Mouse (Mus musculus) macrophage (primary cell): ENCODE data around the gene Glis2. TPM values are rescaled to one million over a fixed set of nuclear protein-coding genes. Genes with fewer than 3 reads are reported as not detected.
A peak's percentile ranks its signal among the peaks of the same experiment; 100 is the strongest.
"Not testable (repeated sequence)": the region's sequence is repeated elsewhere in the genome, so short reads cannot be mapped to it uniquely, and the experiment has no call there.

Experiments used
- H3K27ac ChIP-seq: fragments of 350-480 bp; formaldehyde crosslinking; 2 replicates; pipeline ENCODE4 v1.9.0; 2021
- H3K36me3 ChIP-seq: fragments of 350-480 bp; formaldehyde crosslinking; 2 replicates; pipeline ENCODE4 v1.9.0; 2021; ENCODE audit errors: inconsistent target
- H3K4me3 ChIP-seq: fragments of 350-480 bp; formaldehyde crosslinking; 2 replicates; pipeline ENCODE4 v1.9.0; 2021; ENCODE audit errors: inconsistent target
- H3K79me2 ChIP-seq: fragments of 350-480 bp; formaldehyde crosslinking; 2 replicates; pipeline ENCODE4 v1.9.0; 2021; ENCODE audit errors: inconsistent target
- WGBS: methylation state at CpG from one replicate; pipeline ENCODE4 v1.1.7; 2026; ENCODE audit warnings: inconsistent platforms; ENCODE audit not compliant: missing documents; 5-methylcytosine and 5-hydroxymethylcytosine counted together
- polyA plus RNA-seq: library from polyadenylated mRNA; stranded (reverse); fragments of 250-400 nt; gene quantifications from 3 replicates; pipeline ENCODE4 v1.2.4, GENCODE M21; 2018; ENCODE audit warnings: inconsistent platforms

Gene Glis2
- polyA plus RNA-seq, 1 experiment from 2014 or later: 0.16 TPM

GRCm38 (mm10) chr16:4559715-4560144 lies 34.8 kb upstream of the Glis2 start, which contains the start of gene Tfap4:
TSS of gene Tfap4 (minus strand) at chr16:4559854.
- Histone ChIP-seq H3K27ac (peak within 1 kb of the TSS; percentile 79), H3K79me2 (peaks cover 21% of the 10 kb centered on the region; the same call in 1 of the 2 replicates), H3K4me3 (peak within 1 kb of the TSS; percentile 68), H3K36me3 (no peaks in the 10 kb centered on the region)
- under 1% methylated on average over 11 of the region's 17 CpGs for WGBS

- H3K36me3 ChIP-seq: no peaks in the 10 kb centered on the region
- H3K27ac ChIP-seq: peak overlapping the region; percentile 79
- WGBS: 1% methylated on average over 37 of the region's 43 CpGs
- H3K79me2 ChIP-seq: peaks cover 16% of the 10 kb centered on the region; the same call in 1 of the 2 replicates
- H3K4me3 ChIP-seq: peak overlapping the region; percentile 68
Measured at GRCm38 (mm10) chr16:4560145-4560952, 34.2 kb upstream of the Glis2 start.

GRCm38 (mm10) chr16:4567912-4568311 lies 26.6 kb upstream of the Glis2 start:
- Histone ChIP-seq H3K27ac (no peak overlapping the region), H3K4me3 (no peak overlapping the region), H3K79me2 (no peaks in the 10 kb centered on the region), H3K36me3 (no peaks in the 10 kb centered on the region)
- WGBS: 20% methylated on average over 4 of the region's 4 CpGs

- 96% methylated on average over 4 of the region's 4 CpGs for WGBS
- no peak overlapping the region for H3K27ac ChIP-seq
- no peaks in the 10 kb centered on the region for H3K79me2 ChIP-seq
- H3K4me3 ChIP-seq: no peak overlapping the region
- H3K36me3 ChIP-seq: no peaks in the 10 kb centered on the region
Measured at GRCm38 (mm10) chr16:4570737-4571136, 23.8 kb upstream of the Glis2 start.

GRCm38 (mm10) chr16:4576038-4576437 lies 18.5 kb upstream of the Glis2 start:
- Histone ChIP-seq H3K4me3 (no peak overlapping the region), H3K79me2 (no peaks in the 10 kb centered on the region), H3K27ac (no peak overlapping the region), H3K36me3 (no peaks in the 10 kb centered on the region)
- WGBS: 75% methylated on average over 2 of the region's 2 CpGs

GRCm38 (mm10) chr16:4576873-4577272 lies 17.6 kb upstream of the Glis2 start:
- H3K79me2 ChIP-seq: no peaks in the 10 kb centered on the region
- WGBS: 42% methylated on average over 2 of the region's 2 CpGs
- H3K36me3 ChIP-seq: no peaks in the 10 kb centered on the region
- H3K27ac ChIP-seq: no peak overlapping the region
- no peak overlapping the region for H3K4me3 ChIP-seq

- H3K27ac ChIP-seq: no peak overlapping the region
- WGBS: 17% methylated on average over 7 of the region's 7 CpGs
- H3K79me2 ChIP-seq: no peaks in the 10 kb centered on the region
- no peak overlapping the region for H3K4me3 ChIP-seq
- no peaks in the 10 kb centered on the region for H3K36me3 ChIP-seq
Measured at GRCm38 (mm10) chr16:4578630-4579029, 15.9 kb upstream of the Glis2 start.

- 100% methylated on average over 3 of the region's 4 CpGs for WGBS
Measured at GRCm38 (mm10) chr16:4581179-4581578, 13.3 kb upstream of the Glis2 start.

GRCm38 (mm10) chr16:4583807-4584206 lies 10.7 kb upstream of the Glis2 start:
- Histone ChIP-seq H3K79me2 (no peaks in the 10 kb centered on the region), H3K4me3 (no peak overlapping the region), H3K36me3 (no peaks in the 10 kb centered on the region), H3K27ac (no peak overlapping the region)
- 4% methylated on average over 3 of the region's 3 CpGs for WGBS

More at GRCm38 (mm10) chr16:4581179-4581578, 13.3 kb upstream of the Glis2 start:
- H3K36me3 ChIP-seq, H3K4me3 ChIP-seq, H3K27ac ChIP-seq, H3K79me2 ChIP-seq: not testable (repeated sequence)

- 38% methylated on average over 5 of the region's 5 CpGs for WGBS
- Histone ChIP-seq H3K36me3 (no peaks in the 10 kb centered on the region), H3K79me2 (no peaks in the 10 kb centered on the region), H3K4me3 (no peak overlapping the region), H3K27ac (no peak overlapping the region)
Measured at GRCm38 (mm10) chr16:4584438-4584837, 10.1 kb upstream of the Glis2 start.

- WGBS: 11% methylated on average over 14 of the region's 14 CpGs
- Histone ChIP-seq H3K36me3 (no peaks in the 10 kb centered on the region), H3K27ac (peak overlapping the region; percentile 32)
Measured at GRCm38 (mm10) chr16:4585642-4586530, 8.6 kb upstream of the Glis2 start.

GRCm38 (mm10) chr16:4586531-4587123 lies 7.9 kb upstream of the Glis2 start:
- no peaks in the 10 kb centered on the region for H3K36me3 ChIP-seq
- WGBS: under 1% methylated on average over 40 of the region's 43 CpGs
- no peaks in the 10 kb centered on the region for H3K79me2 ChIP-seq
- H3K27ac ChIP-seq: peak overlapping the region; percentile 69
- peak overlapping the region; percentile 38 for H3K4me3 ChIP-seq

More at GRCm38 (mm10) chr16:4585642-4586530, 8.6 kb upstream of the Glis2 start:
- peak overlapping the region; percentile 38 for H3K4me3 ChIP-seq
- no peaks in the 10 kb centered on the region for H3K79me2 ChIP-seq

GRCm38 (mm10) chr16:4587516-4588210 lies 6.8 kb upstream of the Glis2 start:
- no peak overlapping the region for H3K4me3 ChIP-seq
- no peaks in the 10 kb centered on the region for H3K36me3 ChIP-seq
- 89% methylated on average over 4 of the region's 5 CpGs for WGBS
- no peaks in the 10 kb centered on the region for H3K79me2 ChIP-seq
- H3K27ac ChIP-seq: peak overlapping the region; percentile 69

- 92% methylated on average over 9 of the region's 9 CpGs for WGBS
- Histone ChIP-seq H3K4me3 (no peak overlapping the region), H3K79me2 (no peaks in the 10 kb centered on the region), H3K36me3 (no peaks in the 10 kb centered on the region), H3K27ac (no peak overlapping the region)
Measured at GRCm38 (mm10) chr16:4590236-4590635, 4.3 kb upstream of the Glis2 start.
